Mouse (Mus musculus): ENCODE results near the gene Pola2. TPM values are rescaled to one million over a fixed set of nuclear protein-coding genes. Genes with fewer than 3 reads are reported as not detected.

The Pola2 gene
- total and polyA plus RNA-seq, 3 experiments = 77.3 to 126 (median 99.4) TPM

- DNase-seq (ENCODE audit: low read depth, low spot score) = peak; percentile 37
- Histone ChIP-seq H3K9me3 (replicated peaks; ENCODE audit: insufficient read depth, low read length) (no peaks in the 10 kb centered on the region), H3K36me3 (ENCODE audit: control insufficient read depth in 1 of 2, insufficient read depth in 2 of 2, low read length in 2 of 2) (no peaks in the 10 kb centered on the region; a peak in 1 of 4 replicates), H3K4me3 (ENCODE audit: control insufficient read depth in 1 of 2, insufficient read depth in 1 of 2, low read depth in 2 of 2, low read length in 2 of 2) (no peak overlapping the region), H3K79me2 (ENCODE audit: control insufficient read depth, insufficient read depth, low read length, poor library complexity) (no peaks in the 10 kb centered on the region), H3K27me3 (ENCODE audit: control insufficient read depth in 1 of 2, insufficient read depth in 2 of 2, low read length in 2 of 2) (no peaks in the 10 kb centered on the region), H3K9ac (ENCODE audit: control insufficient read depth, low read depth, low read length, poor library complexity, severe bottlenecking) (no peak overlapping the region), H3K27ac (ENCODE audit: control insufficient read depth, low read depth, low read length) (no peak overlapping the region), H3K4me1 (ENCODE audit: control insufficient read depth in 1 of 2, insufficient read depth in 2 of 2, low read length in 2 of 2) (no peaks in the 10 kb centered on the region)
- TF ChIP-seq MEF2A (IDR thresholded peaks at IDR 0.05; ENCODE audit: extremely low read depth, insufficient replicate concordance, low read depth, low read length, poor library complexity, severe bottlenecking) (no peak), ZMIZ1 (IDR thresholded peaks at IDR 0.05; ENCODE audit: low read depth, low read length) (no peak), ZKSCAN1 (IDR thresholded peaks at IDR 0.05; ENCODE audit: low read depth, low read length) (no peak), MAZ (IDR thresholded peaks at IDR 0.05; ENCODE audit: low read depth, low read length) (no peak), POLR2AphosphoS5 (IDR thresholded peaks at IDR 0.05; ENCODE audit: borderline replicate concordance, low read depth, low read length) (no peak), GATA1 (IDR thresholded peaks at IDR 0.05; ENCODE audit: low read depth, low read length) (no peak), SMC3 (IDR thresholded peaks at IDR 0.05; ENCODE audit: low read depth, low read length) (no peak), MYB (IDR thresholded peaks at IDR 0.05; ENCODE audit: low read depth, low read length) (no peak), ZC3H11A (IDR thresholded peaks at IDR 0.05; ENCODE audit: low read depth, low read length) (no peak)
Observed at GRCm38 (mm10) chr19:5937836-5938406, 26.1 kb downstream of the Pola2 start.

DNA sequence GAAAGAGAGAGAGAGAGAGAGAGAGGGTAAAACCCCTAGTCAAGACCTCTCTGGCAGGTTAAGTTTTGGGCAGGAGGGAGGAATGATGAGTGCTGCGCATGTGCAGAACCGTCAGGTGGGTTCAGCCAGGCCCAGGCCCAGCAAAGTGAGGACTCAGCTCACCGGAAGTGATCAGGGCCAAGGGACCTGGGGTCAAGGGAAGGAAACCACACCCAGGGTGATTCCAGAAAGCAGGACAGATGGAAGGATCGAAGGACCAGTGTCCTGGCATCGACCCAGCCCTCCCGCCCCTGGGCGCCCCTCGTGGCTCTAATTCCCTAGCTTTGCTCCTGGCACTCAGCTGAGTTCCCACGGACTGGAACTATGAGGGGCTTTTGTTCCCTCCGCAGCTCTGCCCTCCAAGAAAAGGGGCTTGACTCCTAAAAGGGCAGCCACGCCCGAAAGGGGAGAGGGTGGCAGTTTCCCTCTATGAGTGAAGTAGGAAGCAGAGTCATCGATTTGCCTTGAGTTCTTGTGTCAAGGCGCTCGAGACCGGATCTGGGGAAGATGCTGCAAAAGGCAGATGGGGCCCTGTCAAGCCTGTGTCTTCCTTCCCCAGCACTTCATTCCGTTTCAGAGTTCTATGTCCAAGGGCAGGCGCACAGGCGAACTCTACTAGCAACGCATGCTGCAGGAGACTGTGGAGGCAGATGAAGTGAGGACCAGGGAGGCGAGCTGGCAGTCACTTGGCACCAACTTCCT, 26.7 kb downstream of the Pola2 start:
- TF ChIP-seq MAX (IDR thresholded peaks at IDR 0.05; ENCODE audit: low read length) = no peak
- no peak for TF ChIP-seq E2F4 (IDR thresholded peaks at IDR 0.05; ENCODE audit: borderline replicate concordance, low read depth, low read length)
- TF ChIP-seq MYB (IDR thresholded peaks at IDR 0.05; ENCODE audit: low read depth, low read length) = no peak
- TF ChIP-seq CTCF (IDR thresholded peaks at IDR 0.05 in 2 of 3, conservative IDR thresholded peaks at IDR 0.05 in 1 of 3; ENCODE audit: control insufficient read depth in 1 of 3, insufficient read depth in 1 of 3, low read depth in 2 of 3, low read length in 3 of 3, poor library complexity in 1 of 3, severe bottlenecking in 1 of 3) = no peak
- no peak for TF ChIP-seq HCFC1 (IDR thresholded peaks at IDR 0.05; ENCODE audit: low read depth, low read length)
- no peak for TF ChIP-seq ETS1 (IDR thresholded peaks at IDR 0.05; ENCODE audit: low read depth, low read length)
- no peaks in the 10 kb centered on the region for H3K79me2 ChIP-seq (ENCODE audit: control insufficient read depth, insufficient read depth, low read length, poor library complexity)
- H3K9ac ChIP-seq (ENCODE audit: control insufficient read depth, low read depth, low read length, poor library complexity, severe bottlenecking) = no peak overlapping the region
- no peak overlapping the region for H3K27ac ChIP-seq (ENCODE audit: control insufficient read depth, low read depth, low read length)
- no peaks in the 10 kb centered on the region for H3K9me3 ChIP-seq (replicated peaks; ENCODE audit: insufficient read depth, low read length)
- no peaks in the 10 kb centered on the region; a peak in 1 of 4 replicates for H3K36me3 ChIP-seq (ENCODE audit: control insufficient read depth in 1 of 2, insufficient read depth in 2 of 2, low read length in 2 of 2)
- H3K27me3 ChIP-seq (ENCODE audit: control insufficient read depth in 1 of 2, insufficient read depth in 2 of 2, low read length in 2 of 2) = no peaks in the 10 kb centered on the region
- no peaks in the 10 kb centered on the region for H3K4me1 ChIP-seq (ENCODE audit: control insufficient read depth in 1 of 2, insufficient read depth in 2 of 2, low read length in 2 of 2)
- no peak overlapping the region for H3K4me3 ChIP-seq (ENCODE audit: control insufficient read depth in 1 of 2, insufficient read depth in 1 of 2, low read depth in 2 of 2, low read length in 2 of 2)
- no peak for DNase-seq (ENCODE audit: low read depth, low spot score)
